Mouse (Mus musculus) forebrain, embryonic 14.5 days (tissue): ENCODE results near the gene Mrps10. TPM values are rescaled to one million over a fixed set of nuclear protein-coding genes. Genes with fewer than 3 reads are reported as not detected.
A peak's percentile ranks its signal among the peaks of the same experiment; 100 is the strongest.
"Not testable (repeated sequence)": the region's sequence is repeated elsewhere in the genome, so short reads cannot be mapped to it uniquely, and the experiment has no call there.

Experiments used
- ATAC-seq: fragments of 200-750 bp; cut with Nextera tagmentation; 2 replicates; pipeline ENCODE4 v1.8.0; 2017; ENCODE audit warnings: mild to moderate bottlenecking, moderate library complexity
- DNase-seq: peaks from one replicate; pipeline ENCODE4 v3.0.0-alpha.2; 2015; ENCODE audit warnings: low spot score
- H3K27ac ChIP-seq: fragments of 300-500 bp; sonication (generic); 2 replicates; pipeline ENCODE4 v1.5.1; 2014; ENCODE audit warnings: low read depth, mild to moderate bottlenecking, control low read depth, low read length, moderate library complexity
- H3K27me3 ChIP-seq: fragments of 300-500 bp; sonication (generic); replicated peaks from 2 replicates; pipeline ENCODE4 v1.6.1; 2014; ENCODE audit warnings: low read length, control low read depth, mixed read lengths; ENCODE audit not compliant: control insufficient read depth, insufficient read depth
- H3K36me3 ChIP-seq: fragments of 300-500 bp; sonication (generic); 2 replicates; pipeline ENCODE4 v1.6.1; 2014; ENCODE audit warnings: low read length, control low read depth; ENCODE audit not compliant: control insufficient read depth, insufficient read depth
- H3K4me1 ChIP-seq: fragments of 300-500 bp; sonication (generic); 2 replicates; pipeline ENCODE4 v1.6.1; 2014; ENCODE audit warnings: antibody characterized with exemption, low read length, control low read depth; ENCODE audit not compliant: control insufficient read depth, insufficient read depth
- H3K4me2 ChIP-seq: fragments of 300-500 bp; sonication (generic); 2 replicates; pipeline ENCODE4 v1.6.1; 2014; ENCODE audit warnings: mild to moderate bottlenecking, control low read depth, low read length
- H3K4me3 ChIP-seq: fragments of 300-500 bp; sonication (generic); 2 replicates; pipeline ENCODE4 v1.5.1; 2014; ENCODE audit warnings: low read depth, low read length, control low read depth
- H3K9ac ChIP-seq: fragments of 300-500 bp; sonication (generic); 2 replicates; pipeline ENCODE4 v1.6.1; 2014; ENCODE audit warnings: mild to moderate bottlenecking, low read length, control low read depth, moderate library complexity
- H3K9me3 ChIP-seq: fragments of 300-500 bp; sonication (generic); replicated peaks from 2 replicates; pipeline ENCODE4 v1.6.1; 2016; ENCODE audit warnings: low read length, control low read depth, mixed read lengths; ENCODE audit not compliant: control insufficient read depth
- WGBS: fragments of 180-500 bp; shearing (Covaris S2); extraction: QIAGEN DNeasy Blood & Tissue Kit; methylation state at CpG from one replicate; pipeline ENCODE4 v1.1.7; 2014; 5-methylcytosine and 5-hydroxymethylcytosine counted together
- polyA plus RNA-seq: library from polyadenylated mRNA; unstranded; fragments of >200 nt; fragmentation: Nextera tagmentation; extraction: Ambion mirVana; gene quantifications from 2 replicates; pipeline ENCODE4 v1.2.1, GENCODE M21; 2014

Gene Mrps10
- polyA plus RNA-seq, 1 experiment from 2014 or later, result 94.0 TPM

DNA sequence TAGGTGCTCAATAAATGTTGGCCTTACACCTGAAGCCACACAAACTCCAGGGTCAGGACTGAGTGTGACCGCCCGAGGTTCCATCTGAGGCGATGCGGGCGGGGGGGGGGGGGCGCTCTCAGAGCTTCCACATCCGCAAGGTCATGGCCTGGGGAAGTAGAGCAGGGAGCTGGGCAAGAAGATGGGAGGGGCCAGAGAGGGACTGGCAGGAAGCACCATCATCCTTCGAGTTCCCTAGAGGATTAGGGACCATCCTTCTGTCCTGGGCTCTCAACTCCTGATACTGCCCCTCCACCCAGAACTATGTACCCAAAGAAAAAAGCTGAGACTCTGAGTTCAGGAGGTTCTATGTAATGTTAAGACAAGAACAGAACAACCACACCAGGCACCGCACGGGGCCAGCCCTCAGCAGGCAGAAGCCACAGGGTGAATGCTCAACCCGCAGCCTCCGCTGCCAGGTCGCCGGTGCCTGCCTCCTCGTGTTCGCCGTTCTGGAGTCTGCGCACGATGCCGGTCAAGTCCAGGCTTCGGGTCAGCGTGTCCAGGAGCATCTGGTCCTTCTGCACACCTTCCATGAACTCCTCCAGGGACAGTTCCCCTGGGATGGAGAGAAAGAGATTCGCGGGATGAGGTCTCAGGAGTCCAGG lies 25.7 kb downstream of the Mrps10 start:
- Histone ChIP-seq H3K27me3 (peaks cover 14% of the 10 kb centered on the region; the same call in 1 of the 2 replicates), H3K4me3 (no peak overlapping the region; the same call in 1 of the 2 replicates), H3K27ac (no peak overlapping the region), H3K4me1 (0 out of 2 replicates have a peak, but pooled peaks cover 2% of the 10 kb centered on the region), H3K36me3 (no peaks in the 10 kb centered on the region), H3K9ac (no peak overlapping the region), H3K9me3 (no peaks in the 10 kb centered on the region), H3K4me2 (no peak overlapping the region)
- 35% methylated on average over 24 of the region's 24 CpGs for WGBS
- no peak for ATAC-seq
- DNase-seq, result no peak

DNA sequence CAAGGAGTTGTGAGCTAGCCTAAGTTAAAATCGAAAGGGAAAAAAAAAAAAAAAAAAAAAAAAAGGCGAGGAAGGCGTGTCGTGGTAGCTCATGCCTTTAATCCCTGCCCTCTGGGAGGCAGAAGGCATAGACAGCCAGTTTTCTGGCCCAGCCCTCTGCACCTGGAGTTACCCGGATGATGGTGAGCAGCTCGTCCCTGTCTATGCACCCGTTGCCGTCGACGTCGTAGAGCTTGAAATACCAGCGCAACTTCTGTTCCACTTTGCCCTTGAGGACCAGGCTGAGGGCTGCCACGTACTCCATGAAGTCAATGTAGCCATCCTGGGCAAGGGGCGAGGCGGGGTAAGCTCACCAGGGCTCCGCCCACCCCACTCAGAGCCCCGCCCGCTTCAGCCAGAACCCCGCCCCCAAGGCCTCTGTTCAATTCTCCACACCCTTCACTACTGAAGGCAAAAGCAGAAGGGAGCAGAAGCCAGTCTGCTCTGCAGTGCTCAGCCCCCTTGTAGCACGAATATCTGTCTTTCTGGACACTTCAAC lies 26.8 kb downstream of the Mrps10 start:
- ATAC-seq (peak; percentile 34), DNase-seq (peak; percentile 34)
- peak overlapping the region; percentile 23 for H3K4me2 ChIP-seq
- H3K9ac ChIP-seq, result no peak overlapping the region
- no peaks in the 10 kb centered on the region for H3K9me3 ChIP-seq
- no peak overlapping the region for H3K27ac ChIP-seq
- 0 out of 2 replicates have a peak overlapping the region, but pooled peaks have one; percentile 1 for H3K4me3 ChIP-seq
- peaks cover 17% of the 10 kb centered on the region; the same call in 1 of the 2 replicates for H3K27me3 ChIP-seq
- 7% methylated on average over 20 of the region's 20 CpGs for WGBS
- H3K4me1 ChIP-seq, result 0 out of 2 replicates have a peak, but pooled peaks cover 2% of the 10 kb centered on the region
- no peaks in the 10 kb centered on the region for H3K36me3 ChIP-seq

DNA sequence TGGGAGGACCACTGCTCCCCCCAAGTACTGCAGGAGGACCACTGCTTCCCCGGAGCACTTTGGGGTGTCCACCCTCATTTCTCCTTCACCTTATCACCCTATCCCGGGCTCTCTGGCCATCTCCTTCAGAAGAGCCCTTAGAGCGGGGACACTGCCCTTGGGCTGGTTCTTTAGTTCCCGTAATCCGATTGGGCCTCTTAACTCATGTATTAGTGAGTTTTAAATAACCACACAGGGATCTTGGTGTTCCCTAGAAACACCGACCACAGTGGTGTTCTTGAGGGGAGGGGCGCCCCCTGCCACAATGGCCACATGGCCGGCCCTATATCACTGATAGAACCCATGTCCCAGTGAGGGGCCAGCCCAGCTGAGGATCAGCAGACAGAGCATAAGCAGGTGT lies 30.4 kb downstream of the Mrps10 start:
- 81% methylated on average over 8 of the region's 8 CpGs for WGBS
- H3K4me3 ChIP-seq, result no peak overlapping the region
- no peaks in the 10 kb centered on the region for H3K9me3 ChIP-seq
- H3K4me2 ChIP-seq, result no peak overlapping the region
- H3K27ac ChIP-seq, result no peak overlapping the region
- H3K36me3 ChIP-seq, result no peaks in the 10 kb centered on the region
- ATAC-seq (no peak), DNase-seq (no peak)
- H3K9ac ChIP-seq, result no peak overlapping the region
- H3K4me1 ChIP-seq, result 0 out of 2 replicates have a peak, but pooled peaks cover 2% of the 10 kb centered on the region
- H3K27me3 ChIP-seq, result peaks cover 23% of the 10 kb centered on the region; the same call in 1 of the 2 replicates

GRCm38 (mm10) chr17:47400451-47400850 lies 31.8 kb downstream of the Mrps10 start, which contains the start of gene Guca1a:
TSS of gene Guca1a (minus strand) at chr17:47400584.
- Histone ChIP-seq H3K4me3 (no peak within 1 kb of the TSS), H3K27me3 (peaks cover 20% of the 10 kb centered on the region; the same call in 1 of the 2 replicates), H3K9me3 (no peaks in the 10 kb centered on the region), H3K4me1 (0 out of 2 replicates have a peak, but pooled peaks cover 1% of the 10 kb centered on the region), H3K4me2 (no peak within 1 kb of the TSS), H3K36me3 (no peaks in the 10 kb centered on the region), H3K9ac (no peak within 1 kb of the TSS), H3K27ac (no peak within 1 kb of the TSS)
- WGBS, result 5% methylated on average over 10 of the region's 10 CpGs
- DNase-seq (no peak), ATAC-seq (no peak)

DNA sequence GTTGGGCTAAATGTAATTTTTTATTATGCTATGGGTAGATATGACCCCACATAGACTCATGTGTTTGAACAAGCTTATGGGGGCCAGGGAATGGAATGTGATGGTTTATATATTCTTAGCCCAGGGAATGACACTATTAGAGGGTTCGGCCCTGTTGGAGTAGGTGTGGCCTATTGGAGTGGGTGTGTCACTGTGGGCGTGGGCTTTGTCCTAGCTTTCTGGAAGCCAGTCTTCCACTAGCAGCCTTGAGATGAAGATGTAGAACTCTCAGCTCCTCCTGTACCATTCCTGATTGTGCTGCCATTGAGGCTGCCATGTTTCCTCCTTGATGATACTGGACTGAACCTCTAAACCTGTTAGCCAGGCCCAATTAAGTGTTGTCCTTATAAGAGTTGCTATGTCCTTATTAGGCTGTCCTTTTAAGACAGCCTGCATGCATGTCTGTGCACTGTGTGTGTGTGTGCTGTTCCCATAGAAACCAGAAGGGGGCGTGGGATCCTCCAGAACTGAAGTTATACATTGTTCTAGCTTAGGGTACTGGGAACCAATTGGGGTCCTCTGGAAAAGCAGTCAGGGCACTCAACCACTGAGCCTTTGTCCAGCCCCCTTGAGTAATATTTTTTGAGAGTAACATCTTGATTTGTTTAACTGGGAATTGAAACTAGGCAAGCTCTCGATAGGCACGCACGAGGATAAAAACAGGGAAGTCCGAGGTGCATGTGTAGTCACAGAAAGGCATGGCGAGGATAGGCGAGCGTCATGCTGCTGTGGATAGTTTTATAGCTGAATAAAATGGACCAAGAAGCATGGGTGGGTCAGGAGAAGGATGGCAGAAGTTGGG lies 39.2 kb downstream of the Mrps10 start:
- no peak for DNase-seq

DNA sequence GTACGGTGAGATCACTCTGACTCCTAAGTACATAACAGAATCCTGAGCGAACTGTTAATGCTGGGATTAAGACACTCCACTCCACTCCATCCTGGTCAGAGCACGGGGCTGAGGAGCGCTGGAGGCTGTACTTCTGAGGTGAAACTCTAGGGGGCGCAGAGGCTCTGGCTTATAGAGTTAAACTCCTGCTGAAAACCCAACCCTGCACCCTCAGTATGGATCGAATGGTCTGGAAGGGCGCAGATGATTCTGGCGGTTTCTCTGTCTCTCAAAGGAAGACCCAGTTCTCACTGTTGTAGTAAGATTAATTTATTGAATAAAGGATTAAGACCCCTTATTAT lies 39.8 kb downstream of the Mrps10 start:
- 25% methylated on average over 8 of the region's 8 CpGs for WGBS
- no peak overlapping the region for H3K4me2 ChIP-seq
- no peaks in the 10 kb centered on the region for H3K36me3 ChIP-seq
- no peaks in the 10 kb centered on the region for H3K9me3 ChIP-seq
- no peaks in the 10 kb centered on the region for H3K4me1 ChIP-seq
- H3K27me3 ChIP-seq, result peaks cover 16% of the 10 kb centered on the region
- H3K4me3 ChIP-seq, result no peak overlapping the region
- H3K27ac ChIP-seq, result no peak overlapping the region
- peak; percentile 59 for DNase-seq
- no peak overlapping the region for H3K9ac ChIP-seq
- no peak for ATAC-seq

More for the DNA sequence above, 39.2 kb downstream of the Mrps10 start:
- Histone ChIP-seq H3K36me3 (no peaks in the 10 kb centered on the region), H3K4me2 (no peak overlapping the region), H3K27me3 (peaks cover 16% of the 10 kb centered on the region), H3K27ac (no peak overlapping the region), H3K4me1 (no peaks in the 10 kb centered on the region), H3K9me3 (no peaks in the 10 kb centered on the region), H3K4me3 (no peak overlapping the region), H3K9ac (no peak overlapping the region)
- no peak for ATAC-seq
- 59% methylated on average over 10 of the region's 10 CpGs for WGBS

GRCm38 (mm10) chr17:47409897-47410861 lies 41.5 kb downstream of the Mrps10 start:
- not testable (repeated sequence) for H3K27ac ChIP-seq, H3K9ac ChIP-seq, H3K36me3 ChIP-seq, H3K4me1 ChIP-seq, H3K9me3 ChIP-seq, DNase-seq
- WGBS, result 3% methylated on average over 74 of the region's 74 CpGs
- H3K27me3 ChIP-seq, result peaks cover 16% of the 10 kb centered on the region
- H3K4me3 ChIP-seq, result peak overlapping the region; percentile 24
- peak overlapping the region; percentile 49 for H3K4me2 ChIP-seq
- ATAC-seq, result peak; percentile 57; the same call in 1 of the 2 replicates

DNA sequence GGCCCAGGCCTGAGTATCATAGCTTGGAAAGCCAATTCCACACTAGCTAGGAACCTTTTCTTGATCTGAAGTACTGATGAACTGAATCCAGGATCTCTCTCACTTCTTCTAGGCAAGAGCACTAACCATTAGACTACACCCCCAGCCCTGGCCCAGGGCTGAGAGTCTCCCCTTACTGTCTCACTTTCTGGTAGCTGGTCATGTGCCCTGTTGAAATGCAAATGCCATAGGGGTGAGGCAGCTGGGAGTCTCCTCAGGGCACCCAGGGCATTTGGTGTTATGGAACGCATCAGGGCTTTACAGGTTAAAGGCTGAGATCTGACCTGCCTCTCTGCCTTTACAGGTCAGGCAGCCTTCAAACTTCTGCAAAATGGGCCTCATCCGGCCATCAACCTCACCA lies 51.5 kb downstream of the Mrps10 start:
- Histone ChIP-seq H3K4me3 (no peak overlapping the region), H3K36me3 (no peaks in the 10 kb centered on the region), H3K9me3 (no peaks in the 10 kb centered on the region), H3K27ac (no peak overlapping the region), H3K4me1 (no peaks in the 10 kb centered on the region), H3K9ac (no peak overlapping the region), H3K27me3 (no peaks in the 10 kb centered on the region), H3K4me2 (no peak overlapping the region)
- 66% methylated on average over 2 of the region's 2 CpGs for WGBS
- DNase-seq, result no peak
- ATAC-seq, result no peak
